Mouse (Mus musculus): Measurements from ENCODE around the gene Runx2. TPM values are rescaled to one million over a fixed set of nuclear protein-coding genes. Genes with fewer than 3 reads are reported as not detected.

The Runx2 gene
- polyA plus RNA-seq, 1 experiment from 2014 or later: 0.52 TPM

- H3K4me1 ChIP-seq (replicated peaks; ENCODE audit: control insufficient read depth, insufficient read depth, low read length): no peaks in the 10 kb centered on the region
- no peak overlapping the region for H3K4me3 ChIP-seq (replicated peaks; ENCODE audit: low read length)
- H3K36me3 ChIP-seq (replicated peaks; ENCODE audit: control insufficient read depth, insufficient read depth): no peaks in the 10 kb centered on the region
- no peak overlapping the region for H3K9ac ChIP-seq
- DNase-seq (ENCODE audit: low spot score) (no peak), ATAC-seq (ENCODE audit: low FRiP score) (no peak)
- no peak overlapping the region for H3K27ac ChIP-seq
- no peaks in the 10 kb centered on the region for H3K27me3 ChIP-seq (ENCODE audit: control insufficient read depth, insufficient read depth, low read length)
- no peak overlapping the region for H3K4me2 ChIP-seq (replicated peaks)
- H3K9me3 ChIP-seq (ENCODE audit: control insufficient read depth, low read length): no peaks in the 10 kb centered on the region
- 93% methylated on average over 6 of the region's 6 CpGs for WGBS
Observed at GRCm38 (mm10) chr17:44662080-44662706, 152.4 kb downstream of the Runx2 start.

- H3K36me3 ChIP-seq (replicated peaks; ENCODE audit: control insufficient read depth, insufficient read depth): no peaks in the 10 kb centered on the region
- H3K9me3 ChIP-seq (ENCODE audit: control insufficient read depth, low read length): no peaks in the 10 kb centered on the region
- no peak for ATAC-seq (ENCODE audit: low FRiP score)
- H3K27me3 ChIP-seq (ENCODE audit: control insufficient read depth, insufficient read depth, low read length): no peaks in the 10 kb centered on the region
- WGBS: 85% methylated on average over 7 of the region's 7 CpGs
- no peak overlapping the region for H3K9ac ChIP-seq
- no peaks in the 10 kb centered on the region for H3K4me1 ChIP-seq (replicated peaks; ENCODE audit: control insufficient read depth, insufficient read depth, low read length)
- no peak for DNase-seq (ENCODE audit: low spot score)
- no peak overlapping the region for H3K4me3 ChIP-seq (replicated peaks; ENCODE audit: low read length)
- H3K27ac ChIP-seq: no peak overlapping the region
- no peak overlapping the region for H3K4me2 ChIP-seq (replicated peaks)
Observed at GRCm38 (mm10) chr17:44660121-44660806, 154.3 kb downstream of the Runx2 start.

- Histone ChIP-seq H3K9ac (no peak overlapping the region), H3K4me1 (replicated peaks; ENCODE audit: control insufficient read depth, insufficient read depth, low read length) (no peaks in the 10 kb centered on the region), H3K4me2 (replicated peaks) (no peak overlapping the region), H3K9me3 (ENCODE audit: control insufficient read depth, low read length) (no peaks in the 10 kb centered on the region), H3K4me3 (replicated peaks; ENCODE audit: low read length) (no peak overlapping the region), H3K27ac (no peak overlapping the region), H3K27me3 (ENCODE audit: control insufficient read depth, insufficient read depth, low read length) (no peaks in the 10 kb centered on the region), H3K36me3 (replicated peaks; ENCODE audit: control insufficient read depth, insufficient read depth) (no peaks in the 10 kb centered on the region)
- DNase-seq (ENCODE audit: low spot score) (no peak), ATAC-seq (ENCODE audit: low FRiP score) (no peak)
- 91% methylated on average over 4 of the region's 4 CpGs for WGBS
Observed at GRCm38 (mm10) chr17:44654503-44654902, 160.1 kb downstream of the Runx2 start.

DNA sequence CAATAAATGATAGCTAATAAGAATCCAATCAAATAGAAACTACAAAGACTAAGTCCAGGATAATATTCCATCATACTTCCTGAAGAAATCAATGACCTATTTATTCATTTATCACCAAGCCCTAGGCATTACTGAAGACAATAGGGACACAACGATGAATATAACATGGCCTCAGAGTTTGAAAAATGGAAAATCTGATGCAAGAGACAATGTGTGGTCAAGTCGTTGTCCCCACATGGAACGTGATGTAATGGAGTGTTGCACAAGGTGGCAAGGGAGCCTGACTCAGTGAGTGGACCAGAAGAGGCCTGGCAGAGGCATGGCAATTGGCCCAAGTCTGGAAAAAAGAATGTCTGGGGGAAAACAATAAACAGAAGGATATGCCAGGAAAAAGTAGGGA is 161.5 kb downstream of the Runx2 start:
- no peak overlapping the region for H3K27ac ChIP-seq
- 88% methylated on average over 3 of the region's 3 CpGs for WGBS
- peaks cover 4% of the 10 kb centered on the region; the same call in 1 of the 2 replicates for H3K4me1 ChIP-seq (replicated peaks; ENCODE audit: control insufficient read depth, insufficient read depth, low read length)
- H3K27me3 ChIP-seq (ENCODE audit: control insufficient read depth, insufficient read depth, low read length): no peaks in the 10 kb centered on the region
- no peaks in the 10 kb centered on the region for H3K36me3 ChIP-seq (replicated peaks; ENCODE audit: control insufficient read depth, insufficient read depth)
- no peaks in the 10 kb centered on the region for H3K9me3 ChIP-seq (ENCODE audit: control insufficient read depth, low read length)
- H3K9ac ChIP-seq: no peak overlapping the region
- H3K4me2 ChIP-seq (replicated peaks): no peak overlapping the region
- no peak overlapping the region for H3K4me3 ChIP-seq (replicated peaks; ENCODE audit: low read length)
- ATAC-seq (ENCODE audit: low FRiP score) (no peak), DNase-seq (ENCODE audit: low spot score) (no peak)

- H3K9me3 ChIP-seq (ENCODE audit: control insufficient read depth, low read length): no peaks in the 10 kb centered on the region
- H3K27me3 ChIP-seq (ENCODE audit: control insufficient read depth, insufficient read depth, low read length): no peaks in the 10 kb centered on the region
- 81% methylated on average over 7 of the region's 7 CpGs for WGBS
- no peak overlapping the region for H3K4me3 ChIP-seq (replicated peaks; ENCODE audit: low read length)
- peaks cover 4% of the 10 kb centered on the region; the same call in 1 of the 2 replicates for H3K4me1 ChIP-seq (replicated peaks; ENCODE audit: control insufficient read depth, insufficient read depth, low read length)
- DNase-seq (ENCODE audit: low spot score) (no peak), ATAC-seq (ENCODE audit: low FRiP score) (no peak)
- no peak overlapping the region for H3K9ac ChIP-seq
- no peak overlapping the region for H3K27ac ChIP-seq
- no peak overlapping the region for H3K4me2 ChIP-seq (replicated peaks)
- no peaks in the 10 kb centered on the region for H3K36me3 ChIP-seq (replicated peaks; ENCODE audit: control insufficient read depth, insufficient read depth)
Observed at GRCm38 (mm10) chr17:44652054-44652453, 162.5 kb downstream of the Runx2 start.

DNA sequence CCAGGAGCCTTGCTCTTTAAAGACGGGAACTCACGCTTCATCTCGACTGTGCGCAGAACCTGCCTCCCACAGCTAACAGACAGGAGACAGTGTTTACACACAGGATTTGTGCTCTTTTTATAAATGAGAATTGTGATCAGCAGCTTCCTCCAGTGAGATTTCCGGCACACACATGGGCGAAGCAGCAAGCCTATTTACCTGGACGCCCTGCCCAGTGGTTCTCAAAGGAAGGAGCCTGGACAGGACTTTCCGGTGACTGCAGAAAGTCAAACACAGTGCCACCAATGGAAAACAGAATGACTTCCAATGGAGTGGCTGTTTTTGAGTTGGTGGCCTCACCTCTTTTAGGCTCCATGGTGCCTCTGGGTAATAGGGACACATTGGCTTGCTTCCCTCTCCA is 163.0 kb downstream of the Runx2 start:
- peaks cover 4% of the 10 kb centered on the region; the same call in 1 of the 2 replicates for H3K4me1 ChIP-seq (replicated peaks; ENCODE audit: control insufficient read depth, insufficient read depth, low read length)
- H3K9ac ChIP-seq: no peak overlapping the region
- no peaks in the 10 kb centered on the region for H3K27me3 ChIP-seq (ENCODE audit: control insufficient read depth, insufficient read depth, low read length)
- no peaks in the 10 kb centered on the region for H3K9me3 ChIP-seq (ENCODE audit: control insufficient read depth, low read length)
- H3K4me3 ChIP-seq (replicated peaks; ENCODE audit: low read length): no peak overlapping the region
- no peak for ATAC-seq (ENCODE audit: low FRiP score)
- H3K27ac ChIP-seq: no peak overlapping the region
- DNase-seq (ENCODE audit: low spot score): no peak
- H3K36me3 ChIP-seq (replicated peaks; ENCODE audit: control insufficient read depth, insufficient read depth): no peaks in the 10 kb centered on the region
- 84% methylated on average over 8 of the region's 8 CpGs for WGBS
- no peak overlapping the region for H3K4me2 ChIP-seq (replicated peaks)

- H3K27ac ChIP-seq: no peak overlapping the region
- H3K4me2 ChIP-seq (replicated peaks): no peak overlapping the region
- H3K36me3 ChIP-seq (replicated peaks; ENCODE audit: control insufficient read depth, insufficient read depth): no peaks in the 10 kb centered on the region
- no peak overlapping the region for H3K4me3 ChIP-seq (replicated peaks; ENCODE audit: low read length)
- H3K9me3 ChIP-seq (ENCODE audit: control insufficient read depth, low read length): no peaks in the 10 kb centered on the region
- no peaks in the 10 kb centered on the region for H3K27me3 ChIP-seq (ENCODE audit: control insufficient read depth, insufficient read depth, low read length)
- ATAC-seq (ENCODE audit: low FRiP score) (no peak), DNase-seq (ENCODE audit: low spot score) (no peak)
- 90% methylated on average over 2 of the region's 2 CpGs for WGBS
- H3K4me1 ChIP-seq (replicated peaks; ENCODE audit: control insufficient read depth, insufficient read depth, low read length): peaks cover 4% of the 10 kb centered on the region; the same call in 1 of the 2 replicates
- no peak overlapping the region for H3K9ac ChIP-seq
Observed at GRCm38 (mm10) chr17:44650431-44650830, 164.2 kb downstream of the Runx2 start.

DNA sequence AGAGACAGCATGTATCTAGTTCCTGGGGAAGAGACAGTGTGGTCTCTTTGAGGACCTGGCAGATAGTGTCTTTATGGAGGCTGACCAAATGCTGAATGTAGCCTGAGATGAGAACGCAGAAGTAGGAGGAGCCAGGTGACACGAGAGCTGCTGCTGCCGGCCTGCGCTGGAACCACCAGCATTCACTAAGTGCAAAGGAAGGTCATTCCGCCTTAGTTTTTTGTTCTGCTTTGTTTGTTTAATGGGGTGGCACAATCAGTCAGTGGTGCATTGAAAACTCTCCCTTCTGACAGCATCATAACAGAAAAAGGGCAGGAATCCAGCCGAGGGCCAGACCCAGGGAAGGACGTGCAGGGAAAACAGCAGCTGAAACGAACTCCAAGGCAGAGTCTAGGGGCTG is 165.5 kb downstream of the Runx2 start:
- ATAC-seq (ENCODE audit: low FRiP score) (no peak), DNase-seq (ENCODE audit: low spot score) (no peak)
- peaks cover 4% of the 10 kb centered on the region; the same call in 1 of the 2 replicates for H3K4me1 ChIP-seq (replicated peaks; ENCODE audit: control insufficient read depth, insufficient read depth, low read length)
- no peak overlapping the region for H3K9ac ChIP-seq
- no peaks in the 10 kb centered on the region for H3K27me3 ChIP-seq (ENCODE audit: control insufficient read depth, insufficient read depth, low read length)
- H3K36me3 ChIP-seq (replicated peaks; ENCODE audit: control insufficient read depth, insufficient read depth): no peaks in the 10 kb centered on the region
- H3K4me3 ChIP-seq (replicated peaks; ENCODE audit: low read length): no peak overlapping the region
- 17% methylated on average over 8 of the region's 8 CpGs for WGBS
- H3K4me2 ChIP-seq (replicated peaks): no peak overlapping the region
- H3K9me3 ChIP-seq (ENCODE audit: control insufficient read depth, low read length): no peaks in the 10 kb centered on the region
- no peak overlapping the region for H3K27ac ChIP-seq

GRCm38 (mm10) chr17:44647916-44648315 is 166.7 kb downstream of the Runx2 start:
- no peak overlapping the region for H3K27ac ChIP-seq
- 78% methylated on average over 6 of the region's 6 CpGs for WGBS

More at GRCm38 (mm10) chr17:44647916-44648315, 166.7 kb downstream of the Runx2 start:
- H3K4me2 ChIP-seq (replicated peaks): no peak overlapping the region
- no peaks in the 10 kb centered on the region for H3K9me3 ChIP-seq (ENCODE audit: control insufficient read depth, low read length)
- H3K4me1 ChIP-seq (replicated peaks; ENCODE audit: control insufficient read depth, insufficient read depth, low read length): peaks cover 4% of the 10 kb centered on the region; the same call in 1 of the 2 replicates
- ATAC-seq (ENCODE audit: low FRiP score) (no peak), DNase-seq (ENCODE audit: low spot score) (no peak)
- no peak overlapping the region for H3K4me3 ChIP-seq (replicated peaks; ENCODE audit: low read length)
- H3K9ac ChIP-seq: no peak overlapping the region
- H3K36me3 ChIP-seq (replicated peaks; ENCODE audit: control insufficient read depth, insufficient read depth): no peaks in the 10 kb centered on the region
- H3K27me3 ChIP-seq (ENCODE audit: control insufficient read depth, insufficient read depth, low read length): no peaks in the 10 kb centered on the region
